9 mouse cellular contexts compared by ENCODE assay signal in the genomic region with DNA sequence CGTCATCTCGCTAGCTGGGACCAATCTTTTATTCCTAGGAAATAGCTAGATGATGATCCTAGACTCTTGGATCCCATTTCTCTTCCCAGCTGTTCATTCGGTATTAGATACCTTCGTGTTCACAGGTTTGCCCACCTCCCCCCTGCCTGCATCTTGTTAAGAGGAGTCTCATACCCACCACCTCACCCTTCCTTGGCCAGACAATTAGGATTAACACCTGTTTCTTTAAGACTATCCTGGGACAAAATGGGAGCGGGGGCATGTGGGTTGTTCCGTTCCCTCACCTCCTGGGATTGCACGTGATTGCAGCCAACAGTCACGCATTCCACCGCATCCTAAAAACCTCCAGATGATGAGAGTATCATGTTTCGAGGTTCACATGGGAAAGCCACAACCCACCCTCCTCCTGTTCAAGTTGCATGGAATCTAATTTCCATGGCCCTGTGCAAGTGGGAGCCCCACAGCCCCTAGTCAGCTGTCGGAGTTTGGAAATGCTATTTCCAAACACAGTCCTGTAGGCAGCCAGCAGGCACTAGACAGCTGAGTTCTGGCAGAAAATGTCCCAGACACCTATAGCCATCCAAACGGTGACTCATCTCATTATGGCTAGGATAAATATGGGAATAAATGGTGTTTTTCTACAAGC. TPM values are rescaled to one million over a fixed set of nuclear protein-coding genes. Genes with fewer than 3 reads are reported as not detected.
DNase-seq lines count a peak whose midpoint lies in the region; ATAC-seq and TF ChIP-seq lines count a peak whose summit lies in the region.
"Had no signal": no experiment of that assay in that cellular context is flagged by ENCODE, and none has a peak within 500 bp of the region (broad histone marks: within the 10 kb centered on the region; RNA-seq: fewer than 3 reads in every experiment).

No protein-coding gene starts in this region.

- no peak for TF ChIP-seq CTCF in midbrain, postnatal 0 days (IDR thresholded peaks at IDR 0.05)

- 59% methylated on average over 12 of the region's 12 CpGs for WGBS in midbrain, postnatal 0 days
- 74% methylated on average over 12 of the region's 12 CpGs for WGBS in midbrain, embryonic 10.5 days
- WGBS in neural tube, embryonic 11.5 days = 56% methylated on average over 12 of the region's 12 CpGs

- H3K4me3 ChIP-seq in midbrain, postnatal 0 days (ENCODE audit: low read depth, low read length) = no peak overlapping the region
- H3K4me3 ChIP-seq in midbrain, embryonic 10.5 days = no peak overlapping the region
- no peak overlapping the region for H3K4me3 ChIP-seq in neural tube, embryonic 11.5 days (ENCODE audit: low read depth, low read length)
- H3K4me3 ChIP-seq: liver, embryonic 13.5 days had no signal

- H3K9me3 ChIP-seq in midbrain, postnatal 0 days (ENCODE audit: low read length) = no peaks in the 10 kb centered on the region
- H3K9me3 ChIP-seq in midbrain, embryonic 10.5 days (replicated peaks) = no peaks in the 10 kb centered on the region
- H3K9me3 ChIP-seq in neural tube, embryonic 11.5 days (ENCODE audit: control insufficient read depth, low read length) = no peaks in the 10 kb centered on the region
- H3K9me3 ChIP-seq: liver, embryonic 13.5 days had no signal

- ATAC-seq in midbrain, postnatal 0 days (ENCODE audit: low FRiP score) = no peak
- ATAC-seq in neural tube, embryonic 11.5 days (ENCODE audit: insufficient read depth, low FRiP score, low TSS enrichment) = no peak

- DNase-seq in midbrain, postnatal 0 days (ENCODE audit: low spot score) = peak; percentile 19
- DNase-seq in midbrain, embryonic 10.5 days (ENCODE audit: low spot score) = no peak
- DNase-seq in gastrocnemius, adult 8-10 months (ENCODE audit: low spot score in 2 of 2) = peak; percentile 30 to 32
- DNase-seq in layer of hippocampus, postnatal 36 days = peak; percentile 72 to 79
- DNase-seq in neural tube, embryonic 11.5 days (ENCODE audit: low spot score) = peak; percentile 37
- DNase-seq in liver = no peak
- DNase-seq in cerebellum, postnatal 4 days (ENCODE audit: low spot score in 2 of 2) = no peak
- no peak for DNase-seq in adrenal gland, adult 2 months
- DNase-seq: liver, embryonic 13.5 days had no signal

- no peaks in the 10 kb centered on the region for H3K4me1 ChIP-seq in midbrain, postnatal 0 days (ENCODE audit: insufficient read depth, low read length)
- H3K4me1 ChIP-seq in midbrain, embryonic 10.5 days = peaks cover 4% of the 10 kb centered on the region; the same call in 1 of the 2 replicates
- H3K4me1 ChIP-seq in neural tube, embryonic 11.5 days (ENCODE audit: control insufficient read depth, insufficient read depth, low read length) = no peaks in the 10 kb centered on the region
- H3K4me1 ChIP-seq: liver, embryonic 13.5 days had no signal

- H3K36me3 ChIP-seq in midbrain, postnatal 0 days (ENCODE audit: insufficient read depth, low read length) = no peaks in the 10 kb centered on the region
- H3K36me3 ChIP-seq in midbrain, embryonic 10.5 days = no peaks in the 10 kb centered on the region
- no peaks in the 10 kb centered on the region for H3K36me3 ChIP-seq in neural tube, embryonic 11.5 days (ENCODE audit: control insufficient read depth, insufficient read depth, low read length)
- H3K36me3 ChIP-seq: liver, embryonic 13.5 days had no signal

- H3K27ac ChIP-seq in midbrain, postnatal 0 days (ENCODE audit: low read depth, low read length) = no peak overlapping the region
- no peak overlapping the region for H3K27ac ChIP-seq in midbrain, embryonic 10.5 days (replicated peaks)
- no peak overlapping the region for H3K27ac ChIP-seq in neural tube, embryonic 11.5 days (ENCODE audit: low read depth, low read length)
- H3K27ac ChIP-seq: liver, embryonic 13.5 days had no signal

- no peak overlapping the region for H3K4me2 ChIP-seq in midbrain, postnatal 0 days (ENCODE audit: low read depth, low read length, poor library complexity, severe bottlenecking)
- H3K4me2 ChIP-seq in neural tube, embryonic 11.5 days (ENCODE audit: low read depth) = no peak overlapping the region
- H3K4me2 ChIP-seq: liver, embryonic 13.5 days had no signal

- H3K9ac ChIP-seq in midbrain, postnatal 0 days (replicated peaks; ENCODE audit: low read length, poor library complexity, severe bottlenecking) = no peak overlapping the region
- H3K9ac ChIP-seq in neural tube, embryonic 11.5 days (ENCODE audit: low read length) = no peak overlapping the region
- H3K9ac ChIP-seq: liver, embryonic 13.5 days had no signal

- no peaks in the 10 kb centered on the region for H3K27me3 ChIP-seq in midbrain, postnatal 0 days (ENCODE audit: insufficient read depth, low read length)
- no peaks in the 10 kb centered on the region for H3K27me3 ChIP-seq in midbrain, embryonic 10.5 days (ENCODE audit: low read depth, poor library complexity, severe bottlenecking)
- no peaks in the 10 kb centered on the region for H3K27me3 ChIP-seq in neural tube, embryonic 11.5 days (ENCODE audit: control insufficient read depth, insufficient read depth, low read length)
- H3K27me3 ChIP-seq: liver, embryonic 13.5 days had no signal

RNA-seq across cellular contexts. Expression of a gene that starts 28.0 kb away (rescaled TPM):
- 3.1 and 3.2 TPM in 2 replicates for total RNA-seq in midbrain, postnatal 0 days (2014; rRNA removed)
- 1.8 and 2.0 TPM in 2 replicates for polyA plus RNA-seq in midbrain, postnatal 0 days (2015; fragmentation: Nextera tagmentation; extraction: Ambion mirVana)
- 1.4 and 2.4 TPM in 2 replicates for polyA plus RNA-seq in midbrain, embryonic 10.5 days (2016; fragmentation: Nextera tagmentation; extraction: Ambion mirVana)
- under 1 TPM; 0.31 to 0.83 (median 0.48) TPM for total RNA-seq in gastrocnemius, adult 8-10 months (2022)
- 1 to 10 TPM; 1.7 to 2.1 TPM for total RNA-seq in layer of hippocampus, postnatal 36 days (2021)
- 3.0 and 5.0 TPM in 2 replicates for polyA plus RNA-seq in neural tube, embryonic 11.5 days (2014; fragmentation: Nextera tagmentation; extraction: Ambion mirVana)
- total RNA-seq in adrenal gland, adult 2 months (2021) = under 1 TPM; 0.40 to 0.73 TPM
- polyA plus RNA-seq in adrenal gland, adult 2 months (2012; rRNA removed) = 1.1 and 2.9 TPM in 2 replicates

Comparison
In these comparisons a context has a peak if more than half of its experiments do, and no peak if none do; other contexts are left out.
1. DNase-seq: peak in midbrain, postnatal 0 days (single experiment), gastrocnemius, adult 8-10 months (2 of 2), layer of hippocampus, postnatal 36 days (2 of 2) and neural tube, embryonic 11.5 days (single experiment); none in midbrain, embryonic 10.5 days (single experiment), liver (single experiment), cerebellum, postnatal 4 days (0 of 2) and adrenal gland, adult 2 months (single experiment).